Mouse (Mus musculus) neural tube, embryonic 14.5 days (tissue): ENCODE results near the gene Angptl3. TPM values are rescaled to one million over a fixed set of nuclear protein-coding genes. Genes with fewer than 3 reads are reported as not detected.

Source experiments
- ATAC-seq: fragments of 200-750 bp; cut with Nextera tagmentation; 2 replicates; pipeline ENCODE4 v1.8.0; 2017; ENCODE audit warnings: low read depth, mild to moderate bottlenecking, moderate TSS enrichment, moderate library complexity
- H3K27ac ChIP-seq: fragments of 300-500 bp; sonication (generic); 2 replicates; pipeline ENCODE4 v1.5.1; 2014; ENCODE audit warnings: low read depth, mild to moderate bottlenecking, control low read depth, low read length, moderate library complexity, mixed read lengths
- H3K27me3 ChIP-seq: fragments of 300-500 bp; sonication (generic); 2 replicates; pipeline ENCODE4 v1.6.1; 2014; ENCODE audit warnings: low read length; ENCODE audit not compliant: control insufficient read depth, insufficient read depth
- H3K36me3 ChIP-seq: fragments of 300-500 bp; sonication (generic); 2 replicates; pipeline ENCODE4 v1.6.1; 2014; ENCODE audit warnings: low read length, mixed read lengths; ENCODE audit not compliant: control insufficient read depth, insufficient read depth
- H3K4me1 ChIP-seq: fragments of 300-500 bp; sonication (generic); 2 replicates; pipeline ENCODE4 v1.6.1; 2014; ENCODE audit warnings: low read length; ENCODE audit not compliant: control insufficient read depth, insufficient read depth
- H3K4me2 ChIP-seq: fragments of 300-500 bp; sonication (generic); 2 replicates; pipeline ENCODE4 v1.6.1; 2014; ENCODE audit warnings: mild to moderate bottlenecking, low read depth, low read length, control low read depth
- H3K4me3 ChIP-seq: fragments of 300-500 bp; sonication (generic); 2 replicates; pipeline ENCODE4 v1.5.1; 2014; ENCODE audit warnings: low read depth, low read length, control low read depth, mixed read lengths
- H3K9ac ChIP-seq: fragments of 300-500 bp; sonication (generic); replicated peaks from 2 replicates; pipeline ENCODE4 v1.6.1; 2014; ENCODE audit warnings: low read depth, mild to moderate bottlenecking, control low read depth, low read length, mixed read lengths
- H3K9me3 ChIP-seq: fragments of 300-500 bp; sonication (generic); 2 replicates; pipeline ENCODE4 v1.6.1; 2016; ENCODE audit warnings: low read length; ENCODE audit not compliant: control insufficient read depth
- WGBS: fragments of 180-500 bp; shearing (Covaris S2); extraction: QIAGEN DNeasy Blood & Tissue Kit; methylation state at CpG from one replicate; pipeline ENCODE4 v1.1.7; 2014; 5-methylcytosine and 5-hydroxymethylcytosine counted together
- polyA plus RNA-seq: library from polyadenylated mRNA; unstranded; fragments of >200 nt; fragmentation: Nextera tagmentation; extraction: Ambion mirVana; gene quantifications from 2 replicates; pipeline ENCODE4 v1.2.1, GENCODE M21; 2014

The Angptl3 gene
- polyA plus RNA-seq, 1 experiment from 2014 or later = 2.8 TPM

DNA sequence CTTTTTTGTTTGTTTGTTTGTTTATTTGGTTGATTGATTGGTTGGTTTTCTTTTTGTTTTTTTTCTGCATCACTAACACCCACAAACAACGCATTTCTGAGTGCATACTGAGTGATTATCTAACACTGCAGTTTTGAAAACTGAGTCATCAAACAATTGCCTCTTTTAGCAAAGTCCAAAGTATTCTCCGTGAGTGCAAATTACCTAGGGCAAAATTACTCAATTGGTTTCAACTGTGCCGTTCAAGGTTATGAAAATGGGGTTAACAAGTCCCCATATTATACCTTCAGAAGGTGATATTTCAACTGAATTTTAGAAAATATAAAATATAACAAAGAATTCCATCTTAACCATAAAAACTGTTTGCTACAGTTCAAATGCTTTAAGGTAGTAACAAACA is 15.7 kb downstream of the Angptl3 start:
- Histone ChIP-seq H3K36me3 (peaks cover 12% of the 10 kb centered on the region; the same call in 1 of the 2 replicates), H3K4me3 (no peak overlapping the region), H3K27ac (no peak overlapping the region), H3K4me1 (no peaks in the 10 kb centered on the region), H3K4me2 (no peak overlapping the region), H3K9me3 (no peaks in the 10 kb centered on the region), H3K9ac (no peak overlapping the region), H3K27me3 (no peaks in the 10 kb centered on the region)
- 75% methylated on average over 3 of the region's 3 CpGs for WGBS
- no peak for ATAC-seq

DNA sequence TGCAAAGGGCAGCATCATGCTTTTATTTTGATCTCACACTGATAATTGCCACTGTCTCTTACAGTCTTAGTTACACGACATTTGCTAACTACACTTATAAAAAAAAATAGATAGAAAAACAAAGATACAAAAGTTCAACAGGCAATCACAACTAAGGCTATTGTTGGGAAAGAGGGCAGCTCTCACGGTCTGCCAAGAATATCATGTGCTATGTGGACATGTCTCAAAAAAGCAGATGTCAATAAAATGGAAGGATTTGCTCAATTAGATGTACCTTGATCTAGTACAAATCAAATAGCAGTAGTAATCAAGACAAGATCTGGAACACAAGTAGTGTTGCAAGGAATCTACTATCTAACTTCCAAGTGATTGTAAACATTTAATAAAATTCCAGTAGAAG is 17.8 kb downstream of the Angptl3 start:
- ATAC-seq = no peak
- Histone ChIP-seq H3K4me2 (no peak overlapping the region), H3K9ac (no peak overlapping the region), H3K36me3 (0 out of 2 replicates have a peak, but pooled peaks cover 4% of the 10 kb centered on the region), H3K27ac (no peak overlapping the region), H3K9me3 (no peaks in the 10 kb centered on the region), H3K4me1 (no peaks in the 10 kb centered on the region), H3K27me3 (no peaks in the 10 kb centered on the region), H3K4me3 (no peak overlapping the region)
- WGBS = 90% methylated on average over 2 of the region's 2 CpGs

DNA sequence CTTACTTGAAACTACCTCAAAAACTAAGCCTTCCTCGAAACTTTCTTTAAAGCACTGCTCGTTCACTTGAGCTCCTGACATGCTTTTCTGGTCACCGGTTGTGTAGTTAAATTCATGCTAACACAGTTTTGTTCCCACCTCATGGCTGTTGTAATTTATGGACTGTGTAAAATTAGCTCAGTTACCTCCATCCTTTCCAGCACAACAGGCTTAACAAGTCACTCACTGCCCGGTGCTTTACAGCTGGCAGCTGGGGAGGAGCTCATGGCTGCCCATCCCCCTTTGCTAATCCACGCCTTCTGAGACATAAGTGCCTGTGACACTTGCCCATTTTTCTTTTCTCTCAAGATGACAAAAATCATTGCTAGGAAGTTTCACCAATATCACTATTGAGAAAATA is 33.8 kb downstream of the Angptl3 start:
- ATAC-seq = peak; percentile 49; the same call in 1 of the 2 replicates
- H3K4me1 ChIP-seq = no peaks in the 10 kb centered on the region
- H3K9me3 ChIP-seq = no peaks in the 10 kb centered on the region
- no peak overlapping the region for H3K4me2 ChIP-seq
- no peak overlapping the region for H3K9ac ChIP-seq
- 8% methylated on average over 5 of the region's 5 CpGs for WGBS
- no peak overlapping the region for H3K4me3 ChIP-seq
- H3K27ac ChIP-seq = no peak overlapping the region
- H3K27me3 ChIP-seq = no peaks in the 10 kb centered on the region
- peaks cover 20% of the 10 kb centered on the region for H3K36me3 ChIP-seq

DNA sequence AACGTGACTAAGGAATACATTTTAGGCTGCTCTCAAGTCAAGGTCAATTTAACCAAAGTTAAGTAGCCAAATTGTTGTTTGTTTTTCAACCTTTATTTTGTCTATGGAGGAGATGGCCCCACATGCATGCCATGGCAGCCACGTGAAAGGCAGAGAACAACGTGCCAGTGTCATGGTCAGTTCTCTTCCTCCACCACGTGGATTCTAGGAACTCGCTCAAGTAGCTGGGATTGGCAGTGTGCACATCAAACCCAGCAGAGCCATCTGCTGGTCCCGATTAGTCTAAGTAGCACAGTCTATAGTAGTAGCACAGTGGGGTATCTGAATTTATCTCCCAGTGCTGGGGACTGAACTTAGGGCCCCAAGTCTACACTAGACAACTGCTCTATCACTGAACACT is 38.1 kb downstream of the Angptl3 start:
- WGBS = 83% methylated on average over 6 of the region's 6 CpGs
- ATAC-seq = no peak
- H3K9me3 ChIP-seq = no peaks in the 10 kb centered on the region
- no peak overlapping the region for H3K9ac ChIP-seq
- no peaks in the 10 kb centered on the region for H3K4me1 ChIP-seq
- no peak overlapping the region for H3K4me2 ChIP-seq
- no peaks in the 10 kb centered on the region for H3K27me3 ChIP-seq
- no peak overlapping the region for H3K27ac ChIP-seq
- H3K36me3 ChIP-seq = peaks cover 18% of the 10 kb centered on the region
- H3K4me3 ChIP-seq = no peak overlapping the region

DNA sequence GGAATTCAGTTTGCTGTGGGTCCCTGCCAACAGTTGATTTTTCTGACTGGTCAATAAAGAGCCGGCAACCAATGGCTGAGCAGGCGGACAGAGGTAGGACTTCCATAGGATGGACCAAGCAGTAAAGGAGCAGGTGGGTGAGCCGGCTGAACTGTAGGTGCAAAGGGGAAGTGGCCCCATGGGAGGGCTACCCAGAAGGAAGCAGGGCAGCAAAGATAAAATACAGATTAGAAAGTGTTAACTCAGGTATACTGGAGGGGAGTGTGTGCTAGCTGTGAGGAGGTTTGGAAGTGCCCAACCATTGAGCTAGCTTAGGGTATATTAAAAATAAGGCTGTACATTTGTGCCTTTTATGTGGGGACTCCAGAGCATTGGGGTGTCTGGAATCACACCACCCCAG is 47.3 kb downstream of the Angptl3 start:
- H3K9ac ChIP-seq = no peak overlapping the region
- no peak overlapping the region for H3K4me2 ChIP-seq
- H3K27ac ChIP-seq = no peak overlapping the region
- peaks cover 15% of the 10 kb centered on the region for H3K36me3 ChIP-seq
- H3K27me3 ChIP-seq = no peaks in the 10 kb centered on the region
- ATAC-seq = no peak
- H3K4me1 ChIP-seq = no peaks in the 10 kb centered on the region
- H3K4me3 ChIP-seq = no peak overlapping the region
- H3K9me3 ChIP-seq = no peaks in the 10 kb centered on the region
- 94% methylated on average over 3 of the region's 3 CpGs for WGBS

DNA sequence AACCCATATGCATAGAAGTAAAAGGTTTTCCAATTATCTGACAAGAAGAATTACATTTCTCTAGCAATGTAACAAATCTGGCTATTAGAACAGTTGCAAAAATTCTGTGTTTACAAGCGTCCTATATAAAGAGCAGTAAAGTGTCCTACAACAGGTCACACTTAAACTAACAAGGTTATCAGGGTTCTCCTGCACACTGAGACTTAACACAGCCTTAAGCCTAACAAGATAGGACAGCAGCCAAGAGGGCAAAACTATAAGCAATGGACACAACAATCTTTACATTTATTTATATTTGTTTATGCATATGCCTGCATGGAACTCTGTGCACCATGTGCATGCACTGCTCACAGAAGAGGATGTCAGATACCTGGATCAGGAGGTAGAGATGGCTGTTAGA is 50.4 kb downstream of the Angptl3 start:
- peaks cover 16% of the 10 kb centered on the region for H3K36me3 ChIP-seq
- H3K4me3 ChIP-seq = no peak overlapping the region
- no peaks in the 10 kb centered on the region for H3K9me3 ChIP-seq
- no peaks in the 10 kb centered on the region for H3K4me1 ChIP-seq
- H3K27ac ChIP-seq = no peak overlapping the region
- H3K4me2 ChIP-seq = no peak overlapping the region
- ATAC-seq = no peak
- 98% methylated on average over 1 of the region's 1 CpGs for WGBS
- no peak overlapping the region for H3K9ac ChIP-seq
- no peaks in the 10 kb centered on the region for H3K27me3 ChIP-seq

DNA sequence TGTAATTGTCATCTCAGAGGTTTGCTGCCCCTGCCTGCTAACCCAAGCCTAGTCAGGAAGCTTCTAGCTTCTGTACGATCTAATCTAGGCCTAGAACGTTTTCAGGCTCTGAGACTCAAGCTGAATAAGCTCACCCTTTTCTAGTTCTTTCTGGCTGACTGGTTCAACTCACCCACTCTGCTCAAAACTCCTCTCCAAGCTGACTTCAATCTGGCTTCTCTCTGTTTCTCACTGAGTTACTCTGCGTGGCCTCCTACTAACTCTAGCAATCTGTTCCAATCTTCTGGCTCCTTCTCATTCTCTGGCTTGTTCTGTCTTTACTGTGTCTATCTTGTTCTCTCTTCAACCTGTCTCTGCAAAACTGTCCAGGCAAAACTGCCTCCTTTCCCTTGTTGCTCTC is 53.1 kb downstream of the Angptl3 start:
- no peaks in the 10 kb centered on the region for H3K9me3 ChIP-seq
- no peak overlapping the region for H3K9ac ChIP-seq
- H3K4me2 ChIP-seq = no peak overlapping the region
- H3K36me3 ChIP-seq = peaks cover 17% of the 10 kb centered on the region
- WGBS = 90% methylated on average over 3 of the region's 3 CpGs
- H3K27ac ChIP-seq = no peak overlapping the region
- no peak for ATAC-seq
- H3K4me1 ChIP-seq = no peaks in the 10 kb centered on the region
- H3K27me3 ChIP-seq = no peaks in the 10 kb centered on the region
- H3K4me3 ChIP-seq = no peak overlapping the region

DNA sequence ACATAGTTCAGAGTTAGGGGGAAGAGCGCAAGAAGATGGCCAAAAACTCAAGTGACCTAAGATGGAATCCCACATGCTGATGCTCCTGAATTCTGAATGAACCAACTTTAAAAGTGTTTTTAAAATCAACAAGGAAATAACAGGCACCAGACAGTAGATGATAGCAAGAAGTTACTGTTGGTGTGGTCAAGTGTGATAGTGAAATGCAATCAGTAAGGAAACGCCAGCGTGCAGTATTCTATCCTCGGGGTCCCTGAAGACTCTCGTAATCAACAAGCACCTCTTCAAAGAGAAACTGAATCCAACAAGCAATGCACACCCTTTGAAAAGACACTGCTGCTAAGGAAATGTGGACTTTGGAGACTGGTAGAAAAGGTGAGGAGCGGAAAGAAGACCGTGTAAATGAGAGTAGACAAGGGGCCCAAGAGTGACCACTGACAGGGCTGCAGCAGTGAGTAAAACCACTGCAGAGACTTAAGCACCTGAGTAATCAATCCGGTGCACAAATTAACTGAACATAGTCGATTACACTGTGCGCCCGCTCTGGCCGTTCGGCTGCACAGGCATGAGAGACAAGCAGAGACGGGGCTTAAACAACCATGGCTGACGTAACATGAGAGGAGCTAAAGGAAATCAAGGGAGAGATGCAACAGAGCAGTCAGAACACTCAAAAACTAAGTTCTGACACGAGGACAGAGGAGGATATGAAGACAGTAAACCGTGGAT is 57.2 kb downstream of the Angptl3 start:
- Histone ChIP-seq H3K27me3 (no peaks in the 10 kb centered on the region), H3K4me3 (no peak overlapping the region), H3K9ac (no peak overlapping the region), H3K36me3 (peaks cover 11% of the 10 kb centered on the region; the same call in 1 of the 2 replicates), H3K4me2 (no peak overlapping the region), H3K4me1 (no peaks in the 10 kb centered on the region), H3K9me3 (no peaks in the 10 kb centered on the region), H3K27ac (no peak overlapping the region)
- no peak for ATAC-seq
- whole genome bisulfite sequencing = 95% methylated on average over 17 of the region's 17 CpGs

DNA sequence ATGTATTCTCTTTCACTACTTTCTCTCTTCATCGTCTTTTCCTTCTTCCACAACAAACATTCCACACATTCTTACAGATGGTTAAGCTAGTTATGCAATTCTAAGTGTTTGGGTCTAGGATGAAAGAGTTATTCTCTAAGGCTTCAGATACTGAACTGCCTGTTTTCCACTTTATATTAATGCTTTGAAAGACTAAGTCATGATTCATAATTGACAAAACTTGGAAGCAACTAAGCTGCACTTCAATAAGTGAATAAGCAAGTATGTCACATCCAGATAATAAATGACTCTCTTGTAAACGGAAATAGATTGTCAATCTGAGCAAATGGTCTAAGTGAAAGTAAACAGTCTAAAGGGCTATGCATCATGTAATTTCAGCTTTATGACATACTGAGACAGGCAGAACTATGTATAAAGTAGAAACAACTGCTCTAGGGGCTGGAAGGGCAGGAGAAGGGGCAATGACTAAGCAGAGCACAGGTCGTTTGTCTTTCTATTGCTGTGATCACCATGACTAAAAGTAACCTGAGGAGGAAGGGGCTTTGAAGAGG is 60.5 kb downstream of the Angptl3 start:
- Histone ChIP-seq H3K9ac (no peak overlapping the region), H3K4me1 (no peaks in the 10 kb centered on the region), H3K27ac (no peak overlapping the region), H3K36me3 (0 out of 2 replicates have a peak, but pooled peaks cover 3% of the 10 kb centered on the region), H3K9me3 (no peaks in the 10 kb centered on the region), H3K27me3 (no peaks in the 10 kb centered on the region), H3K4me2 (no peak overlapping the region), H3K4me3 (no peak overlapping the region)
- ATAC-seq = no peak
- WGBS = 47% methylated on average over 3 of the region's 3 CpGs
